Mouse (Mus musculus): Measurements from ENCODE around the gene Rgs3. TPM values are rescaled to one million over a fixed set of nuclear protein-coding genes. Genes with fewer than 3 reads are reported as not detected.

Rgs3 gene
- polyA plus RNA-seq, 1 experiment from 2014 or later = 49.1 TPM

- Histone ChIP-seq H3K9me3 (ENCODE audit: control insufficient read depth, low read length) (no peaks in the 10 kb centered on the region), H3K4me1 (ENCODE audit: control insufficient read depth, insufficient read depth, low read length) (no peaks in the 10 kb centered on the region), H3K27me3 (ENCODE audit: control insufficient read depth, insufficient read depth, low read length) (no peaks in the 10 kb centered on the region), H3K9ac (replicated peaks; ENCODE audit: low read length) (no peak overlapping the region; the same call in 1 of the 2 replicates), H3K4me2 (ENCODE audit: low read length) (no peak overlapping the region), H3K36me3 (ENCODE audit: control insufficient read depth, insufficient read depth, low read length) (no peaks in the 10 kb centered on the region), H3K4me3 (replicated peaks; ENCODE audit: low read depth, low read length) (no peak overlapping the region), H3K27ac (replicated peaks; ENCODE audit: low read depth, low read length) (peak overlapping the region; percentile 43)
- DNase-seq = no peak
- ATAC-seq (ENCODE audit: low FRiP score, low TSS enrichment) = peak; percentile 51; the same call in 1 of the 2 replicates
- 48% methylated on average over 3 of the region's 3 CpGs for WGBS
Measured at GRCm38 (mm10) chr4:62561630-62562001, 2.0 kb downstream of the Rgs3 start.

GRCm38 (mm10) chr4:62562006-62562405, 2.4 kb downstream of the Rgs3 start:
- ATAC-seq (ENCODE audit: low FRiP score, low TSS enrichment) (no peak), DNase-seq (no peak)
- H3K4me3 ChIP-seq (replicated peaks; ENCODE audit: low read depth, low read length) = no peak overlapping the region
- H3K9me3 ChIP-seq (ENCODE audit: control insufficient read depth, low read length) = no peaks in the 10 kb centered on the region
- H3K36me3 ChIP-seq (ENCODE audit: control insufficient read depth, insufficient read depth, low read length) = no peaks in the 10 kb centered on the region
- no peaks in the 10 kb centered on the region for H3K4me1 ChIP-seq (ENCODE audit: control insufficient read depth, insufficient read depth, low read length)
- WGBS = 88% methylated on average over 4 of the region's 4 CpGs
- H3K27ac ChIP-seq (replicated peaks; ENCODE audit: low read depth, low read length) = no peak overlapping the region; the same call in 1 of the 2 replicates
- no peak overlapping the region for H3K9ac ChIP-seq (replicated peaks; ENCODE audit: low read length)
- H3K4me2 ChIP-seq (ENCODE audit: low read length) = no peak overlapping the region
- no peaks in the 10 kb centered on the region for H3K27me3 ChIP-seq (ENCODE audit: control insufficient read depth, insufficient read depth, low read length)

GRCm38 (mm10) chr4:62566530-62566929, 6.9 kb downstream of the Rgs3 start:
- H3K27me3 ChIP-seq (ENCODE audit: control insufficient read depth, insufficient read depth, low read length) = no peaks in the 10 kb centered on the region
- 90% methylated on average over 4 of the region's 4 CpGs for WGBS
- H3K4me3 ChIP-seq (replicated peaks; ENCODE audit: low read depth, low read length) = no peak overlapping the region
- ATAC-seq (ENCODE audit: low FRiP score, low TSS enrichment) (no peak), DNase-seq (no peak)
- H3K27ac ChIP-seq (replicated peaks; ENCODE audit: low read depth, low read length) = no peak overlapping the region
- H3K9me3 ChIP-seq (ENCODE audit: control insufficient read depth, low read length) = no peaks in the 10 kb centered on the region
- no peaks in the 10 kb centered on the region for H3K4me1 ChIP-seq (ENCODE audit: control insufficient read depth, insufficient read depth, low read length)
- H3K36me3 ChIP-seq (ENCODE audit: control insufficient read depth, insufficient read depth, low read length) = no peaks in the 10 kb centered on the region
- H3K4me2 ChIP-seq (ENCODE audit: low read length) = no peak overlapping the region
- no peak overlapping the region for H3K9ac ChIP-seq (replicated peaks; ENCODE audit: low read length)

- Histone ChIP-seq H3K27me3 (ENCODE audit: control insufficient read depth, insufficient read depth, low read length) (no peaks in the 10 kb centered on the region), H3K36me3 (ENCODE audit: control insufficient read depth, insufficient read depth, low read length) (no peaks in the 10 kb centered on the region), H3K4me2 (ENCODE audit: low read length) (no peak overlapping the region), H3K4me1 (ENCODE audit: control insufficient read depth, insufficient read depth, low read length) (no peaks in the 10 kb centered on the region), H3K4me3 (replicated peaks; ENCODE audit: low read depth, low read length) (no peak overlapping the region), H3K27ac (replicated peaks; ENCODE audit: low read depth, low read length) (no peak overlapping the region), H3K9me3 (ENCODE audit: control insufficient read depth, low read length) (no peaks in the 10 kb centered on the region), H3K9ac (replicated peaks; ENCODE audit: low read length) (no peak overlapping the region)
- WGBS = 92% methylated on average over 6 of the region's 6 CpGs
- ATAC-seq (ENCODE audit: low FRiP score, low TSS enrichment) (no peak), DNase-seq (no peak)
Measured at GRCm38 (mm10) chr4:62567696-62568095, 8.0 kb downstream of the Rgs3 start.

GRCm38 (mm10) chr4:62568359-62568758, 8.7 kb downstream of the Rgs3 start:
- WGBS = 93% methylated on average over 1 of the region's 1 CpGs
- DNase-seq = no peak
- no peaks in the 10 kb centered on the region for H3K4me1 ChIP-seq (ENCODE audit: control insufficient read depth, insufficient read depth, low read length)
- ATAC-seq (ENCODE audit: low FRiP score, low TSS enrichment) = no peak
- H3K36me3 ChIP-seq (ENCODE audit: control insufficient read depth, insufficient read depth, low read length) = no peaks in the 10 kb centered on the region
- H3K27me3 ChIP-seq (ENCODE audit: control insufficient read depth, insufficient read depth, low read length) = no peaks in the 10 kb centered on the region
- no peak overlapping the region for H3K9ac ChIP-seq (replicated peaks; ENCODE audit: low read length)
- H3K4me3 ChIP-seq (replicated peaks; ENCODE audit: low read depth, low read length) = no peak overlapping the region
- no peak overlapping the region for H3K27ac ChIP-seq (replicated peaks; ENCODE audit: low read depth, low read length)
- no peak overlapping the region for H3K4me2 ChIP-seq (ENCODE audit: low read length)
- H3K9me3 ChIP-seq (ENCODE audit: control insufficient read depth, low read length) = no peaks in the 10 kb centered on the region

GRCm38 (mm10) chr4:62569603-62570002, 10.0 kb downstream of the Rgs3 start:
- H3K4me2 ChIP-seq (ENCODE audit: low read length) = no peak overlapping the region
- no peaks in the 10 kb centered on the region for H3K4me1 ChIP-seq (ENCODE audit: control insufficient read depth, insufficient read depth, low read length)
- H3K27me3 ChIP-seq (ENCODE audit: control insufficient read depth, insufficient read depth, low read length) = no peaks in the 10 kb centered on the region
- 94% methylated on average over 5 of the region's 5 CpGs for WGBS
- no peak overlapping the region for H3K27ac ChIP-seq (replicated peaks; ENCODE audit: low read depth, low read length)
- DNase-seq = no peak
- no peaks in the 10 kb centered on the region for H3K36me3 ChIP-seq (ENCODE audit: control insufficient read depth, insufficient read depth, low read length)
- no peaks in the 10 kb centered on the region for H3K9me3 ChIP-seq (ENCODE audit: control insufficient read depth, low read length)
- no peak overlapping the region for H3K4me3 ChIP-seq (replicated peaks; ENCODE audit: low read depth, low read length)
- H3K9ac ChIP-seq (replicated peaks; ENCODE audit: low read length) = no peak overlapping the region
- ATAC-seq (ENCODE audit: low FRiP score, low TSS enrichment) = no peak

GRCm38 (mm10) chr4:62570029-62570428, 10.4 kb downstream of the Rgs3 start:
- Histone ChIP-seq H3K27me3 (ENCODE audit: control insufficient read depth, insufficient read depth, low read length) (no peaks in the 10 kb centered on the region), H3K4me3 (replicated peaks; ENCODE audit: low read depth, low read length) (no peak overlapping the region), H3K36me3 (ENCODE audit: control insufficient read depth, insufficient read depth, low read length) (no peaks in the 10 kb centered on the region), H3K9me3 (ENCODE audit: control insufficient read depth, low read length) (no peaks in the 10 kb centered on the region), H3K4me2 (ENCODE audit: low read length) (no peak overlapping the region), H3K4me1 (ENCODE audit: control insufficient read depth, insufficient read depth, low read length) (no peaks in the 10 kb centered on the region), H3K27ac (replicated peaks; ENCODE audit: low read depth, low read length) (no peak overlapping the region), H3K9ac (replicated peaks; ENCODE audit: low read length) (no peak overlapping the region)
- ATAC-seq (ENCODE audit: low FRiP score, low TSS enrichment) (no peak), DNase-seq (no peak)
- 85% methylated on average over 5 of the region's 5 CpGs for WGBS

GRCm38 (mm10) chr4:62582365-62583264, 23.0 kb downstream of the Rgs3 start:
- Histone ChIP-seq H3K4me3 (replicated peaks; ENCODE audit: low read depth, low read length) (peak overlapping the region; percentile 47), H3K27ac (replicated peaks; ENCODE audit: low read depth, low read length) (peak overlapping the region; percentile 82), H3K36me3 (ENCODE audit: control insufficient read depth, insufficient read depth, low read length) (no peaks in the 10 kb centered on the region), H3K9ac (replicated peaks; ENCODE audit: low read length) (peak overlapping the region; percentile 66), H3K9me3 (ENCODE audit: control insufficient read depth, low read length) (no peaks in the 10 kb centered on the region), H3K27me3 (ENCODE audit: control insufficient read depth, insufficient read depth, low read length) (no peaks in the 10 kb centered on the region), H3K4me1 (ENCODE audit: control insufficient read depth, insufficient read depth, low read length) (peaks cover 30% of the 10 kb centered on the region), H3K4me2 (ENCODE audit: low read length) (peak overlapping the region; percentile 97)
- ATAC-seq (ENCODE audit: low FRiP score, low TSS enrichment) (peak; percentile 92), DNase-seq (peak; percentile 91)
- 13% methylated on average over 18 of the region's 18 CpGs for WGBS

Data from midbrain, embryonic 14.5 days (tissue).